Mouse (Mus musculus) midbrain, embryonic 13.5 days (tissue): ENCODE results near the gene Fam83e. TPM values are rescaled to one million over a fixed set of nuclear protein-coding genes. Genes with fewer than 3 reads are reported as not detected.

Experiments
- ATAC-seq: fragments of 200-750 bp; cut with Nextera tagmentation; 2 replicates; pipeline ENCODE4 v1.8.0; 2017; ENCODE audit warnings: mild to moderate bottlenecking, moderate TSS enrichment, moderate library complexity
- H3K27ac ChIP-seq: fragments of 300-500 bp; sonication (generic); 2 replicates; pipeline ENCODE4 v1.5.1; 2015; ENCODE audit warnings: inconsistent platforms, mild to moderate bottlenecking, moderate library complexity
- H3K27me3 ChIP-seq: fragments of 300-500 bp; sonication (generic); 2 replicates; pipeline ENCODE4 v1.6.1; 2015; ENCODE audit warnings: mild to moderate bottlenecking, inconsistent platforms
- H3K36me3 ChIP-seq: fragments of 300-500 bp; sonication (generic); 2 replicates; pipeline ENCODE4 v1.6.1; 2015; ENCODE audit warnings: mild to moderate bottlenecking, inconsistent platforms
- H3K4me1 ChIP-seq: fragments of 300-500 bp; sonication (generic); replicated peaks from 2 replicates; pipeline ENCODE4 v1.6.1; 2015; ENCODE audit warnings: inconsistent platforms
- H3K4me2 ChIP-seq: fragments of 300-500 bp; sonication (generic); replicated peaks from 2 replicates; pipeline ENCODE4 v1.6.1; 2015; ENCODE audit warnings: moderate library complexity, mild to moderate bottlenecking, inconsistent platforms
- H3K4me3 ChIP-seq: fragments of 300-500 bp; sonication (generic); replicated peaks from 2 replicates; pipeline ENCODE4 v1.5.1; 2015; ENCODE audit warnings: mild to moderate bottlenecking, inconsistent platforms
- H3K9ac ChIP-seq: fragments of 300-500 bp; sonication (generic); replicated peaks from 2 replicates; pipeline ENCODE4 v1.6.1; 2015; ENCODE audit warnings: mild to moderate bottlenecking, inconsistent platforms
- H3K9me3 ChIP-seq: fragments of 300-500 bp; sonication (generic); 2 replicates; pipeline ENCODE4 v1.6.1; 2016; ENCODE audit warnings: mild to moderate bottlenecking, inconsistent platforms
- WGBS: fragments of 180-500 bp; shearing (Covaris S2); methylation state at CpG from one replicate; pipeline ENCODE4 v1.1.7; 2015; 5-methylcytosine and 5-hydroxymethylcytosine counted together
- polyA plus RNA-seq: library from polyadenylated mRNA; unstranded; fragments of >200 nt; fragmentation: Nextera tagmentation; extraction: Ambion mirVana; gene quantifications from 2 replicates; pipeline ENCODE4 v1.2.1, GENCODE M21; 2015

Gene Fam83e
- polyA plus RNA-seq, 1 experiment from 2014 or later: 1.0 TPM

GRCm38 (mm10) chr7:45730727-45731431, 9.9 kb downstream of the Fam83e start:
- ATAC-seq: peak; percentile 59
- Histone ChIP-seq H3K4me3 (no peak overlapping the region), H3K9ac (0 out of 2 replicates have a peak overlapping the region, but pooled peaks have one; percentile 30), H3K27ac (no peak overlapping the region), H3K9me3 (no peaks in the 10 kb centered on the region), H3K4me2 (no peak overlapping the region), H3K4me1 (0 out of 2 replicates have a peak, but pooled peaks cover 4% of the 10 kb centered on the region), H3K36me3 (peaks cover 29% of the 10 kb centered on the region), H3K27me3 (no peaks in the 10 kb centered on the region)
- WGBS: 15% methylated on average over 16 of the region's 16 CpGs

- Histone ChIP-seq H3K27me3 (no peaks in the 10 kb centered on the region), H3K4me1 (0 out of 2 replicates have a peak, but pooled peaks cover 4% of the 10 kb centered on the region), H3K36me3 (peaks cover 10% of the 10 kb centered on the region; the same call in 1 of the 2 replicates), H3K27ac (no peak overlapping the region), H3K4me3 (no peak overlapping the region), H3K9ac (no peak overlapping the region), H3K4me2 (no peak overlapping the region), H3K9me3 (no peaks in the 10 kb centered on the region)
- WGBS: 88% methylated on average over 5 of the region's 5 CpGs
- no peak for ATAC-seq
These were observed 12.5 kb downstream of the Fam83e start for GRCm38 (mm10) chr7:45733477-45733876.

- Histone ChIP-seq H3K27ac (no peak overlapping the region), H3K4me2 (no peak overlapping the region), H3K36me3 (no peaks in the 10 kb centered on the region), H3K4me1 (no peaks in the 10 kb centered on the region), H3K9me3 (no peaks in the 10 kb centered on the region), H3K27me3 (peaks cover 19% of the 10 kb centered on the region), H3K4me3 (no peak overlapping the region), H3K9ac (no peak overlapping the region)
- 7% methylated on average over 9 of the region's 9 CpGs for WGBS
- peak; percentile 92 for ATAC-seq
These were observed 18.3 kb downstream of the Fam83e start for GRCm38 (mm10) chr7:45739162-45739763.

- Histone ChIP-seq H3K9ac (no peak overlapping the region), H3K27me3 (peaks cover 19% of the 10 kb centered on the region), H3K4me1 (no peaks in the 10 kb centered on the region), H3K4me3 (no peak overlapping the region), H3K36me3 (no peaks in the 10 kb centered on the region), H3K4me2 (no peak overlapping the region), H3K27ac (no peak overlapping the region), H3K9me3 (no peaks in the 10 kb centered on the region)
- WGBS: 67% methylated on average over 10 of the region's 10 CpGs
- ATAC-seq: peak; percentile 38
These were observed 18.8 kb downstream of the Fam83e start for GRCm38 (mm10) chr7:45739820-45740219.

GRCm38 (mm10) chr7:45741308-45741707, 20.3 kb downstream of the Fam83e start:
- Histone ChIP-seq H3K27ac (no peak overlapping the region), H3K36me3 (no peaks in the 10 kb centered on the region), H3K4me2 (no peak overlapping the region), H3K4me3 (no peak overlapping the region), H3K9me3 (no peaks in the 10 kb centered on the region), H3K4me1 (no peaks in the 10 kb centered on the region), H3K27me3 (peaks cover 19% of the 10 kb centered on the region), H3K9ac (no peak overlapping the region)
- no peak for ATAC-seq
- WGBS: 87% methylated on average over 12 of the region's 12 CpGs

- no peaks in the 10 kb centered on the region for H3K36me3 ChIP-seq
- peaks cover 19% of the 10 kb centered on the region for H3K27me3 ChIP-seq
- H3K9me3 ChIP-seq: no peaks in the 10 kb centered on the region
- H3K9ac ChIP-seq: no peak overlapping the region
- no peak overlapping the region for H3K4me3 ChIP-seq
- WGBS: 33% methylated on average over 11 of the region's 11 CpGs
- H3K4me1 ChIP-seq: no peaks in the 10 kb centered on the region
- no peak for ATAC-seq
- 0 out of 2 replicates have a peak overlapping the region, but pooled peaks have one; percentile 0 for H3K4me2 ChIP-seq
- H3K27ac ChIP-seq: no peak overlapping the region
These were observed 20.8 kb downstream of the Fam83e start for GRCm38 (mm10) chr7:45741777-45742176.

- no peak for ATAC-seq
- H3K4me3 ChIP-seq: no peak overlapping the region
- H3K27ac ChIP-seq: no peak overlapping the region
- H3K36me3 ChIP-seq: no peaks in the 10 kb centered on the region
- no peaks in the 10 kb centered on the region for H3K9me3 ChIP-seq
- 0 out of 2 replicates have a peak overlapping the region, but pooled peaks have one; percentile 0 for H3K4me2 ChIP-seq
- WGBS: 29% methylated on average over 19 of the region's 19 CpGs
- H3K27me3 ChIP-seq: peaks cover 19% of the 10 kb centered on the region
- H3K9ac ChIP-seq: no peak overlapping the region
- H3K4me1 ChIP-seq: no peaks in the 10 kb centered on the region
These were observed 21.3 kb downstream of the Fam83e start for GRCm38 (mm10) chr7:45742338-45742737.

- no peak overlapping the region for H3K27ac ChIP-seq
- H3K9me3 ChIP-seq: no peaks in the 10 kb centered on the region
- ATAC-seq: no peak
- H3K36me3 ChIP-seq: no peaks in the 10 kb centered on the region
- H3K4me2 ChIP-seq: no peak overlapping the region
- peaks cover 3% of the 10 kb centered on the region for H3K4me1 ChIP-seq
- no peak overlapping the region for H3K4me3 ChIP-seq
- H3K27me3 ChIP-seq: peaks cover 19% of the 10 kb centered on the region
- 28% methylated on average over 2 of the region's 2 CpGs for WGBS
- H3K9ac ChIP-seq: no peak overlapping the region
These were observed 23.4 kb downstream of the Fam83e start for GRCm38 (mm10) chr7:45744387-45744786.

GRCm38 (mm10) chr7:45746518-45746917, 25.5 kb downstream of the Fam83e start:
- Histone ChIP-seq H3K27ac (no peak overlapping the region), H3K36me3 (no peaks in the 10 kb centered on the region), H3K9ac (no peak overlapping the region), H3K4me3 (no peak overlapping the region), H3K4me2 (no peak overlapping the region), H3K4me1 (peaks cover 7% of the 10 kb centered on the region), H3K27me3 (peaks cover 11% of the 10 kb centered on the region), H3K9me3 (no peaks in the 10 kb centered on the region)
- ATAC-seq: no peak
- WGBS: 64% methylated on average over 6 of the region's 6 CpGs

GRCm38 (mm10) chr7:45747450-45747849, 26.4 kb downstream of the Fam83e start:
- no peak overlapping the region for H3K4me3 ChIP-seq
- no peak overlapping the region for H3K9ac ChIP-seq
- H3K36me3 ChIP-seq: no peaks in the 10 kb centered on the region
- ATAC-seq: no peak
- WGBS: 78% methylated on average over 5 of the region's 5 CpGs
- no peak overlapping the region for H3K27ac ChIP-seq
- H3K4me2 ChIP-seq: no peak overlapping the region
- H3K9me3 ChIP-seq: no peaks in the 10 kb centered on the region
- peaks cover 2% of the 10 kb centered on the region; the same call in 1 of the 2 replicates for H3K27me3 ChIP-seq
- H3K4me1 ChIP-seq: peaks cover 7% of the 10 kb centered on the region

GRCm38 (mm10) chr7:45748110-45748509, 27.1 kb downstream of the Fam83e start:
- H3K9ac ChIP-seq: no peak overlapping the region
- H3K4me1 ChIP-seq: peaks cover 7% of the 10 kb centered on the region
- 86% methylated on average over 7 of the region's 7 CpGs for WGBS
- H3K9me3 ChIP-seq: no peaks in the 10 kb centered on the region
- H3K4me3 ChIP-seq: no peak overlapping the region
- H3K27ac ChIP-seq: no peak overlapping the region; the same call in 1 of the 2 replicates
- no peak for ATAC-seq
- no peaks in the 10 kb centered on the region for H3K36me3 ChIP-seq
- no peak overlapping the region for H3K4me2 ChIP-seq
- no peaks in the 10 kb centered on the region for H3K27me3 ChIP-seq

GRCm38 (mm10) chr7:45749401-45749800, 28.4 kb downstream of the Fam83e start:
- no peak overlapping the region for H3K4me2 ChIP-seq
- peak overlapping the region; percentile 36; the same call in 1 of the 2 replicates for H3K9ac ChIP-seq
- H3K27ac ChIP-seq: no peak overlapping the region
- no peak overlapping the region for H3K4me3 ChIP-seq
- no peak for ATAC-seq
- no peaks in the 10 kb centered on the region for H3K9me3 ChIP-seq
- peaks cover 7% of the 10 kb centered on the region for H3K4me1 ChIP-seq
- H3K36me3 ChIP-seq: no peaks in the 10 kb centered on the region
- no peaks in the 10 kb centered on the region for H3K27me3 ChIP-seq
- WGBS: 61% methylated on average over 8 of the region's 10 CpGs
